Mouse (Mus musculus) lung, embryonic 14.5 days (tissue): ENCODE measurements around the gene Tbc1d22b. TPM values are rescaled to one million over a fixed set of nuclear protein-coding genes. Genes with fewer than 3 reads are reported as not detected.

Experiments used
- ATAC-seq: fragments of 200-750 bp; cut with Nextera tagmentation; 2 replicates; pipeline ENCODE4 v1.8.0; 2017; ENCODE audit warnings: mild to moderate bottlenecking, moderate TSS enrichment, moderate library complexity; ENCODE audit not compliant: insufficient read depth
- DNase-seq: peaks from one replicate; pipeline ENCODE4 v3.0.0-alpha.2; 2015
- H3K27ac ChIP-seq: fragments of 300-500 bp; sonication (generic); 2 replicates; pipeline ENCODE4 v1.5.1; 2014; ENCODE audit warnings: low read depth, mild to moderate bottlenecking, moderate library complexity
- H3K27me3 ChIP-seq: fragments of 300-500 bp; sonication (generic); 2 replicates; pipeline ENCODE4 v1.6.1; 2014; ENCODE audit warnings: low read length, control low read depth; ENCODE audit not compliant: insufficient read depth
- H3K36me3 ChIP-seq: fragments of 300-500 bp; sonication (generic); 2 replicates; pipeline ENCODE4 v1.6.1; 2014; ENCODE audit warnings: control low read depth; ENCODE audit not compliant: insufficient read depth
- H3K4me1 ChIP-seq: fragments of 300-500 bp; sonication (generic); 2 replicates; pipeline ENCODE4 v1.6.1; 2014; ENCODE audit warnings: antibody characterized with exemption, control low read depth; ENCODE audit not compliant: insufficient read depth
- H3K4me2 ChIP-seq: fragments of 300-500 bp; sonication (generic); 2 replicates; pipeline ENCODE4 v1.6.1; 2014; ENCODE audit warnings: mild to moderate bottlenecking
- H3K4me3 ChIP-seq: fragments of 300-500 bp; sonication (generic); 2 replicates; pipeline ENCODE4 v1.5.1; 2014; ENCODE audit warnings: low read depth, low read length
- H3K9ac ChIP-seq: fragments of 300-500 bp; sonication (generic); 2 replicates; pipeline ENCODE4 v1.6.1; 2014
- H3K9me3 ChIP-seq: fragments of 300-500 bp; sonication (generic); 2 replicates; pipeline ENCODE4 v1.6.1; 2016; ENCODE audit warnings: low read depth, low read length, control low read depth
- CTCF ChIP-seq: IDR thresholded peaks from 2 replicates; pipeline ENCODE4 v1.5.1; 2016; ENCODE audit warnings: antibody characterized with exemption, low read depth
- WGBS: fragments of 180-500 bp; shearing (Covaris S2); extraction: QIAGEN DNeasy Blood & Tissue Kit; methylation state at CpG from one replicate; pipeline ENCODE4 v1.1.7; 2014; 5-methylcytosine and 5-hydroxymethylcytosine counted together
- polyA plus RNA-seq: library from polyadenylated mRNA; unstranded; fragments of >200 nt; fragmentation: Nextera tagmentation; extraction: Ambion mirVana; gene quantifications from 2 replicates; pipeline ENCODE4 v1.2.1, GENCODE M21; 2014

The Tbc1d22b gene
- 17.4 TPM in 2 replicates for polyA plus RNA-seq

DNA sequence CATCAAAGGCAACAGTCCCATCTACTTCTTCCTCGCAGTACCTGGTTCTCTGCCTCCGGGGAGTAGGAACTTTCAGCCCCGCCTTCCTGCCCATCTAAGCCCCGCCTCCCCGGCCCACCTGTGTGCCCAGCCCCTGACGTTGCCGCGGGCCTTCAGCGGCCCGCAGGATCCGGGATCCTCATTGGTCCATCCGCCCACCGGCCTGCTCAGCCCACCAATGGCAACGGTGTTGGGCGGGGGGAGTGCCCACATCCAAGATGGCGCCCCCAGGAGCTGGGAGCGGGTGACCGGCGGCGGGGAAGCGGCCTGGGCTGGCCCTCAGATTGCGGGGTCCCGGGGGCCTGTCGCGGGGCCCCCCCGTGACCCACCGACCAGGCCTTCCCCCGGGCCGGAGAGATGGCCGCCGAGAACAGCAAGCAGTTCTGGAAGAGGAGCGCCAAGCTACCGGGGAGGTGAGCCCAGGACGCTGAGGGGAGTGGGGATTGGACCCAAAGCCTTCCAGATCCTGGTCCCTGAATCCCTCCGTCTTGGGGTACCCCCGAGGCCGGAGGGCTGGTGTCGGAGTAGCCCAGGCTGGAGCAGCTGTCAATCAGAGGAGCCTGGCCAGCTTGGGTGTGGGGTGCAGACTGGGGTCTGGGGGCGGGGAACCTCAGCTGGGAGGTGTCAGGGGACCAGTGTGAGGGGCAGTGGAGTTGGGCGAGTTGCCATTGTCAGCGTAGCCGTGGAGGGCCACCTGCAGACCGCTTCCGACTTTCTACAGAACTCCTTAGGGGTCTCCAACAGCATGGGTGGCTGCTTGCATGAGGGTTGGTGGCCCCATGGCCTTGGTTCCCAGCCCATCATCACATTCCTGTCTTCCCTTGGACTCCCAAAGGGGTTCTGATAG is at the start of gene Tbc1d22b, which contains the start of gene Gm17657:
Gene Tbc1d22b (plus strand): TSS at position 243 of the 886 bp plus-strand sequence.
Gene Gm17657 (minus strand): TSS at position 96 of the 886 bp plus-strand sequence.
- Histone ChIP-seq H3K9me3 (no peaks in the 10 kb centered on the region), H3K27ac (peak within 1 kb of the TSS; percentile 63), H3K4me1 (peaks cover 10% of the 10 kb centered on the region), H3K36me3 (no peaks in the 10 kb centered on the region), H3K27me3 (no peaks in the 10 kb centered on the region), H3K4me2 (peak within 1 kb of the TSS; percentile 87), H3K4me3 (peak within 1 kb of the TSS; percentile 94), H3K9ac (peak within 1 kb of the TSS; percentile 88)
- peak; percentile 99 for ATAC-seq
- no peak for TF ChIP-seq CTCF
- DNase-seq, result peak; percentile 97
- under 1% methylated on average over 44 of the region's 44 CpGs for WGBS

DNA sequence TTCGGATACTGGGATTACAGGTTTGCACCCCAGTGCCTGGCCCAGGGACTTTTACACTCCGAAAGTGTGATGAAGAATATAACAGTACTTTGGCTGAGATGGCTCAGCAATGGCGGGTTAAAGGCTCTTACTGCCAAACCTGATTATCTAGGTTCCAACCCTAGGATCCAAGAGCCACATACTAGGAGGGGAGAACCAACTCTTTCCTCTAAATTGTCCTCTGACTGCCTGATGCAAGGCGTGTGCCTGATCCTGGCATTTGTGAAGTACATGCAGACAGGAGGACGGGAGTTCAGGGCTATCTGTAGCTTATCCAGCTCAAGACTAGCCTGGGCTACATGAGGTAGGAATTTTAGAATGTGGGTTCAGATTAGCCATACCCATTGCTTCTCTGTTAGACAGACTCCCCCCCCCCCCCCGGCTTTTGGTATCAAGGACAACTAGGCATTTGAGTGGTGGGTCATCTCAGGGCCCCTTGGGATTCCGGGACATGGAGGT is 49.3 kb upstream of the Tbc1d22b start:
- Histone ChIP-seq H3K36me3 (peaks cover 4% of the 10 kb centered on the region; the same call in 1 of the 2 replicates), H3K4me2 (no peak overlapping the region), H3K4me1 (no peaks in the 10 kb centered on the region), H3K9ac (no peak overlapping the region), H3K4me3 (no peak overlapping the region), H3K27ac (peak overlapping the region; percentile 42; the same call in 1 of the 2 replicates), H3K9me3 (no peaks in the 10 kb centered on the region), H3K27me3 (no peaks in the 10 kb centered on the region)
- 74% methylated on average over 7 of the region's 7 CpGs for WGBS
- ATAC-seq (no peak), DNase-seq (no peak)
- no peak for TF ChIP-seq CTCF

GRCm38 (mm10) chr17:29500802-29501469 is 48.6 kb upstream of the Tbc1d22b start:
- no peaks in the 10 kb centered on the region for H3K27me3 ChIP-seq
- 66% methylated on average over 17 of the region's 17 CpGs for WGBS

GRCm38 (mm10) chr17:29502005-29502668 is 47.4 kb upstream of the Tbc1d22b start:
- DNase-seq (no peak), ATAC-seq (no peak)
- Histone ChIP-seq H3K27me3 (no peaks in the 10 kb centered on the region), H3K4me1 (no peaks in the 10 kb centered on the region), H3K4me3 (no peak overlapping the region), H3K36me3 (no peaks in the 10 kb centered on the region), H3K9ac (no peak overlapping the region; the same call in 1 of the 2 replicates), H3K4me2 (peak overlapping the region; percentile 58), H3K9me3 (no peaks in the 10 kb centered on the region), H3K27ac (0 out of 2 replicates have a peak overlapping the region, but pooled peaks have one; percentile 20)
- 58% methylated on average over 7 of the region's 7 CpGs for WGBS
- no peak for TF ChIP-seq CTCF

More at GRCm38 (mm10) chr17:29500802-29501469, 48.6 kb upstream of the Tbc1d22b start:
- Histone ChIP-seq H3K9ac (no peak overlapping the region), H3K27ac (no peak overlapping the region), H3K4me1 (no peaks in the 10 kb centered on the region), H3K4me3 (no peak overlapping the region), H3K9me3 (no peaks in the 10 kb centered on the region), H3K4me2 (no peak overlapping the region), H3K36me3 (peaks cover 4% of the 10 kb centered on the region; the same call in 1 of the 2 replicates)
- DNase-seq, result no peak
- peak; percentile 49 for ATAC-seq
- no peak for TF ChIP-seq CTCF

DNA sequence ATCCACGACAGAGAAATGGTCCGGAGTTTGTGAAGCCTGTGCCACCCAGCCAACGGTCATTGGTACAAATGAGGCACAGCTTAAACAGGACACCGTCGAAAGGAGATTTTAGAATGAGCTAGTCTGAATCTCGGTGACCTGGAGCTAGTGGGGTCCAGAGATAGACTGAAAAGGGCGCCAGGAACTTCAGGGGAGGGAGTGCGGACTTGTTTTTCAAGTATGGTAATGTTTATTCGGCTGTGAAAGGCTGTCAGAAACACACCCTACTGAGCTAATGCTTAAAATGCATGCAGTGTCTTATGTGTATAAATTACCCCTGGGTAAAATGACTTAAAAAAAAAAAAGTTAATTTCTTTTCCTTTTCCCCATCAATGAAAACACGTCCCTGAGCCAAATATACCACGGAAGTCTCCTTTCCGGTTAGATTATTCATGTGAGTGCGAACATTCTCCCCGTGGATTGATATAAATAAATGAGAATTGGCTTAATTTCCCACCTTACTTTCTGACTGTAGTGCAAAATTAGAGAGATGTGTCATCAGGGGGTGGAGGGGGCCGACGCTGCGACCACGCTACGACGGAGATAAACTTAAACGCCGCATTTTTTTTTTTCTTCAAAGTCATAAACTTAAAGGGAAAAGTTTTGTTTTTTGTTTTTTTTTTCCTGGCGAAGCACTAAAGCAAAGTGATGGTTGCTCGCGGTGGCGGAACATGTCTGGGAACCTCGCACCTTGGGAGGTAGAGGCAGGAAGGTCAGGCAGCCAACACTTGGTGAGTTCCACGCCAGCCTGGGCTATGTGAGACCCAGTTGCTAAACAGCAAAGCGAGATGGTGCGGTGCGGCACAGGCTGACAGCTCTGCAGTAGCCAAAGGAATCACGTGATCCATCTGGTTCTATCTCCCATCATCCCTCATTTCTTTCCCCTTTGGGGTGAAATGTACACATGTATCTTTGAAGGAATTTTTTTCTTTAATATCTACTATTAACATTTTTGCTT is 46.6 kb upstream of the Tbc1d22b start:
- DNase-seq (peak; percentile 45), ATAC-seq (no peak)
- Histone ChIP-seq H3K36me3 (no peaks in the 10 kb centered on the region), H3K4me2 (peak overlapping the region; percentile 58), H3K4me3 (peak overlapping the region; percentile 19; the same call in 1 of the 2 replicates), H3K27ac (0 out of 2 replicates have a peak overlapping the region, but pooled peaks have one; percentile 20), H3K9ac (peak overlapping the region; percentile 9), H3K4me1 (no peaks in the 10 kb centered on the region), H3K27me3 (no peaks in the 10 kb centered on the region), H3K9me3 (no peaks in the 10 kb centered on the region)
- WGBS, result 9% methylated on average over 32 of the region's 32 CpGs
- no peak for TF ChIP-seq CTCF
